Mouse (Mus musculus) small intestine, adult 2 months (tissue): ENCODE measurements around the gene Kdm2b.

Experiments used
- CTCF ChIP-seq: fragments of 200-500 bp; IDR thresholded peaks from 2 replicates; pipeline ENCODE4 v1.5.1; 2012; ENCODE audit warnings: low read depth, mild to moderate bottlenecking, control low read depth, inconsistent platforms, low read length, moderate library complexity, mixed read lengths; ENCODE audit not compliant: insufficient replicate concordance, insufficient read length; ENCODE audit errors: extremely low read depth
- POLR2A ChIP-seq: fragments of 200-500 bp; IDR thresholded peaks from 2 replicates; pipeline ENCODE4 v1.6.1; 2012; ENCODE audit warnings: low read depth, mild to moderate bottlenecking, control low read depth, inconsistent platforms, low read length, moderate library complexity

DNA sequence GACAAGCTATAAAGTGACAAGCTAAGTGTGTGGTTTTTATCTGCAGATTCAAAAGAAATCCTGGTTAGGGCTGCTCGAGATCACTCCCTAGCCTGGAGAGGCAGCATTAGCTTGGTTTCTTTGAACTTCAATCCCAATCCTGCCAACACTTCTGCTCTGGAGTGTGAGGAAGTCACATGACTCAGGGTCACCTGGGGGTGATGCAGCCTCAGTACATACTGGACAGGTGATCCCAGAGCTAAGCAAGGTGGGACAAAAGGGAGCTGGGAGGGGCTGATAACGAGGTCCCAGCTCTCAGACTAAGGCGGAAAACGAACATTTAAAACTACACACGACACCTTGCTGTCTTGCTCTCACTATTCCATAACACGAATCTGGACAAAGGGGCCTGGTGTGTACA lies 24.8 kb downstream of the Kdm2b start:
- TF ChIP-seq CTCF (no peak), POLR2A (no peak)
